Mouse (Mus musculus) C2C12 (cell line): ENCODE results near the gene 1700020A23Rik.

Source experiments
- CTCF ChIP-seq: IDR thresholded peaks from one replicate; pipeline ENCODE4 v1.5.1; 2011; ENCODE audit not compliant: control insufficient read depth, insufficient read depth, insufficient read length
- MAX ChIP-seq: IDR thresholded peaks from one replicate; pipeline ENCODE4 v1.6.1; 2011; ENCODE audit warnings: mild to moderate bottlenecking, control low read depth
- MYOD1 ChIP-seq: IDR thresholded peaks from one replicate; pipeline ENCODE4 v1.6.1; 2011; ENCODE audit warnings: low read depth; ENCODE audit not compliant: control insufficient read depth, insufficient read length

DNA sequence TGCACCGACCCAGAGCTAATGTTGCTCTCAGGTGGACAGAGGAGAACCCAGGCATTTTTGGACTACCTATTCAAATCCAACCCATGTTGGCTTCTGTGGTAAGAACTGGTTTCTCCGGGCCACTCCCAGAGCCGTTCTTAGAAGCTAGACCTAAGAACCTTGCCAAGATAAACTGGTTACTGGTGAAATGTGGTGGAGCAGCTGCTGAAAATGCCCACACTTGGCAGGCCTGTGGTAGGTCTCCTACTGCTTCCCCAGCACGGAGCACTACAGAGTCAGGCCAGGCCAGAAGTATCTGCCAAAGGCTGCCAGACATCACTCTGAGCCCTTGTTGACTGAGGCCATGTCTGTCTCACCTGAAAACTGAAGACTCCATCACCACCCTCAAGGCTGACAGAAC is 30.1 kb upstream of the 1700020A23Rik start:
- no peak for TF ChIP-seq CTCF
- TF ChIP-seq MAX: no peak
- TF ChIP-seq MYOD1: no peak
